Mouse (Mus musculus) cortical plate, adult 2 months (tissue): ENCODE results near the gene Zfp652. TPM values are rescaled to one million over a fixed set of nuclear protein-coding genes. Genes with fewer than 3 reads are reported as not detected.
"Not testable (repeated sequence)": the region's sequence is repeated elsewhere in the genome, so short reads cannot be mapped to it uniquely, and the experiment has no call there.

Experiments
- H3K27ac ChIP-seq: fragments of 200-500 bp; 2 replicates; pipeline ENCODE4 v1.5.1; 2012; ENCODE audit warnings: low read length, control low read depth, inconsistent platforms; ENCODE audit not compliant: insufficient read depth
- H3K4me1 ChIP-seq: fragments of 200-500 bp; 2 replicates; pipeline ENCODE4 v1.6.1; 2011; ENCODE audit warnings: low read length; ENCODE audit not compliant: control insufficient read depth, insufficient read depth
- H3K4me3 ChIP-seq: fragments of 200-500 bp; 2 replicates; pipeline ENCODE4 v1.5.1; 2011; ENCODE audit warnings: mild to moderate bottlenecking, low read length, control low read depth; ENCODE audit not compliant: insufficient read depth
- CTCF ChIP-seq: fragments of 200-500 bp; IDR thresholded peaks from 2 replicates; pipeline ENCODE4 v1.5.1; 2011; ENCODE audit warnings: mild to moderate bottlenecking, control low read depth, low read length; ENCODE audit not compliant: insufficient read depth; ENCODE audit errors: extremely low read depth
- POLR2A ChIP-seq: fragments of 200-500 bp; IDR thresholded peaks from 2 replicates; pipeline ENCODE4 v1.6.1; 2011; ENCODE audit warnings: mild to moderate bottlenecking, low read length, control low read depth; ENCODE audit not compliant: insufficient read depth; ENCODE audit errors: extremely low read depth
- polyA plus RNA-seq: library from polyadenylated mRNA; depleted of rRNA; stranded (reverse); fragments of >200 nt; gene quantifications from 2 replicates; pipeline ENCODE4 v1.2.3, GENCODE M21; 2012

The Zfp652 gene
- polyA plus RNA-seq, 1 experiment: 21.2 TPM

- no peak for TF ChIP-seq POLR2A
- H3K4me3 ChIP-seq: no peak overlapping the region
- peaks cover 1% of the 10 kb centered on the region for H3K4me1 ChIP-seq
- H3K27ac ChIP-seq: no peak overlapping the region
Observed at GRCm38 (mm10) chr11:95726156-95726555, 13.7 kb downstream of the Zfp652 start.

- peaks cover 1% of the 10 kb centered on the region for H3K4me1 ChIP-seq
- no peak overlapping the region for H3K4me3 ChIP-seq
- no peak overlapping the region for H3K27ac ChIP-seq
- TF ChIP-seq CTCF (no peak), POLR2A (no peak)
Observed at GRCm38 (mm10) chr11:95727947-95728346, 15.5 kb downstream of the Zfp652 start.

GRCm38 (mm10) chr11:95728916-95729907 is 16.7 kb downstream of the Zfp652 start:
- Histone ChIP-seq H3K27ac (no peak overlapping the region), H3K4me1 (peaks cover 1% of the 10 kb centered on the region), H3K4me3 (no peak overlapping the region)
- TF ChIP-seq POLR2A (no peak), CTCF (no peak)

- H3K27ac ChIP-seq: no peak overlapping the region
- no peaks in the 10 kb centered on the region; the same call in 1 of the 2 replicates for H3K4me1 ChIP-seq
- H3K4me3 ChIP-seq: no peak overlapping the region
- TF ChIP-seq POLR2A (no peak), CTCF (no peak)
Observed at GRCm38 (mm10) chr11:95734485-95734884, 22.0 kb downstream of the Zfp652 start.

- Histone ChIP-seq H3K27ac (no peak overlapping the region), H3K4me3 (no peak overlapping the region), H3K4me1 (no peaks in the 10 kb centered on the region; the same call in 1 of the 2 replicates)
- TF ChIP-seq CTCF: no peak
- TF ChIP-seq POLR2A: no peak
Observed at GRCm38 (mm10) chr11:95737811-95738210, 25.3 kb downstream of the Zfp652 start.

GRCm38 (mm10) chr11:95744521-95744920 is 32.0 kb downstream of the Zfp652 start:
- no peak overlapping the region for H3K27ac ChIP-seq
- no peaks in the 10 kb centered on the region; the same call in 1 of the 2 replicates for H3K4me1 ChIP-seq
- no peak overlapping the region for H3K4me3 ChIP-seq
- TF ChIP-seq CTCF (no peak), POLR2A (no peak)

- Histone ChIP-seq H3K4me1 (no peaks in the 10 kb centered on the region), H3K27ac (no peak overlapping the region), H3K4me3 (no peak overlapping the region)
- TF ChIP-seq POLR2A (no peak), CTCF (no peak)
Observed at GRCm38 (mm10) chr11:95746821-95747220, 34.3 kb downstream of the Zfp652 start.

GRCm38 (mm10) chr11:95748331-95748730 is 35.9 kb downstream of the Zfp652 start:
- H3K27ac ChIP-seq: no peak overlapping the region
- no peak overlapping the region for H3K4me3 ChIP-seq
- no peaks in the 10 kb centered on the region for H3K4me1 ChIP-seq
- no peak for TF ChIP-seq CTCF
- no peak for TF ChIP-seq POLR2A

GRCm38 (mm10) chr11:95749619-95750018 is 37.1 kb downstream of the Zfp652 start:
- H3K27ac ChIP-seq: no peak overlapping the region
- no peak overlapping the region for H3K4me3 ChIP-seq
- TF ChIP-seq CTCF (no peak), POLR2A (no peak)
- H3K4me1 ChIP-seq: no peaks in the 10 kb centered on the region

GRCm38 (mm10) chr11:95750995-95751394 is 38.5 kb downstream of the Zfp652 start:
- no peaks in the 10 kb centered on the region for H3K4me1 ChIP-seq
- TF ChIP-seq POLR2A (no peak), CTCF (peak; percentile 90)
- H3K27ac ChIP-seq: no peak overlapping the region
- no peak overlapping the region for H3K4me3 ChIP-seq

GRCm38 (mm10) chr11:95755137-95755536 is 42.7 kb downstream of the Zfp652 start:
- not testable (repeated sequence) for H3K4me1 ChIP-seq, H3K27ac ChIP-seq, H3K4me3 ChIP-seq
